Mouse (Mus musculus) liver, embryonic 14.5 days (tissue): ENCODE results near the gene Fut1. TPM values are rescaled to one million over a fixed set of nuclear protein-coding genes. Genes with fewer than 3 reads are reported as not detected.
"Not testable (repeated sequence)": the region's sequence is repeated elsewhere in the genome, so short reads cannot be mapped to it uniquely, and the experiment has no call there.

ENCODE experiments used
- ATAC-seq: fragments of 200-750 bp; cut with Nextera tagmentation; 2 replicates; pipeline ENCODE4 v1.8.0; 2017; ENCODE audit warnings: moderate number of reproducible peaks, mild to moderate bottlenecking, moderate library complexity; ENCODE audit not compliant: insufficient read depth
- DNase-seq, 3 experiments: peaks; one replicate each; pipeline ENCODE4 v3.0.0-alpha.2; 2012 to 2013; ENCODE audit warnings: low read depth in 3 of 3, low spot score in 3 of 3
- H3K27ac ChIP-seq: fragments of 300-500 bp; sonication (generic); 2 replicates; pipeline ENCODE4 v1.5.1; 2014; ENCODE audit warnings: moderate library complexity, mild to moderate bottlenecking, control low read depth, inconsistent platforms
- H3K27me3 ChIP-seq: fragments of 300-500 bp; sonication (generic); 2 replicates; pipeline ENCODE4 v1.6.1; 2014; ENCODE audit warnings: mild to moderate bottlenecking, low read length, moderate library complexity; ENCODE audit not compliant: control insufficient read depth, insufficient read depth
- H3K36me3 ChIP-seq: fragments of 300-500 bp; sonication (generic); replicated peaks from 2 replicates; pipeline ENCODE4 v1.6.1; 2014; ENCODE audit warnings: low read depth; ENCODE audit not compliant: control insufficient read depth, insufficient read depth
- H3K4me1 ChIP-seq, 2 experiments: fragments of 200-500 bp in 1 of 2; fragments of 300-500 bp in 1 of 2; sonication (generic) in 1 of 2; replicated peaks; 2 replicates each; pipeline ENCODE4 v1.6.1; 2012 to 2014; ENCODE audit warnings: antibody characterized with exemption in 1 of 2, inconsistent platforms in 1 of 2, low read length in 1 of 2; ENCODE audit not compliant: control insufficient read depth in 2 of 2, insufficient read depth in 2 of 2
- H3K4me2 ChIP-seq: fragments of 300-500 bp; sonication (generic); 2 replicates; pipeline ENCODE4 v1.6.1; 2014; ENCODE audit warnings: low read depth, mild to moderate bottlenecking, control low read depth, moderate library complexity
- H3K4me3 ChIP-seq, 2 experiments: fragments of 200-500 bp in 1 of 2; fragments of 300-500 bp in 1 of 2; sonication (generic) in 1 of 2; 2 replicates each; pipeline ENCODE4 v1.5.1; 2012 to 2014; ENCODE audit warnings: low read depth in 2 of 2, low read length in 2 of 2, mild to moderate bottlenecking in 2 of 2, control low read depth in 1 of 2, inconsistent platforms in 1 of 2, moderate library complexity in 1 of 2; ENCODE audit not compliant: insufficient read depth in 1 of 2
- H3K9ac ChIP-seq: fragments of 300-500 bp; sonication (generic); replicated peaks from 2 replicates; pipeline ENCODE4 v1.6.1; 2014; ENCODE audit warnings: mild to moderate bottlenecking, control low read depth, moderate library complexity
- H3K9me3 ChIP-seq: fragments of 300-500 bp; sonication (generic); 2 replicates; pipeline ENCODE4 v1.6.1; 2016; ENCODE audit warnings: low read length, mixed read lengths; ENCODE audit not compliant: control insufficient read depth
- CTCF ChIP-seq: IDR thresholded peaks from 2 replicates; pipeline ENCODE4 v1.5.1; 2016; ENCODE audit warnings: antibody characterized with exemption, low read depth, control low read depth
- EP300 ChIP-seq: IDR thresholded peaks from 2 replicates; pipeline ENCODE4 v1.6.1; 2016; ENCODE audit warnings: antibody characterized with exemption, low read depth
- WGBS: fragments of 180-500 bp; shearing (Covaris S2); extraction: QIAGEN DNeasy Blood & Tissue Kit; methylation state at CpG from one replicate; pipeline ENCODE4 v1.1.7; 2014; ENCODE audit not compliant: insufficient replicate concordance; 5-methylcytosine and 5-hydroxymethylcytosine counted together
- polyA plus RNA-seq, 2 experiments: library from polyadenylated mRNA; depleted of rRNA in 1 of 2; stranded (reverse) in 1 of 2; unstranded in 1 of 2; fragments of >200 nt; fragmentation: Nextera tagmentation in 1 of 2; extraction: Ambion mirVana in 1 of 2; gene quantifications; 2 replicates each; pipeline versions ENCODE4 v1.2.1 to v1.2.3; 2012 to 2014

Gene Fut1
- polyA plus RNA-seq, 2 experiments, result not detected

GRCm38 (mm10) chr7:45654424-45655047, 37.4 kb downstream of the Fut1 start:
- Histone ChIP-seq H3K9ac (no peak overlapping the region), H3K4me1 (peaks cover 0 to 5% of the 10 kb centered on the region in 2 experiments; a peak in 3 of 4 replicates), H3K27ac (no peak overlapping the region), H3K4me3 (peak overlapping the region in 1 of 2 experiments; percentile 29; a peak in 2 of 4 replicates), H3K36me3 (no peaks in the 10 kb centered on the region), H3K27me3 (no peaks in the 10 kb centered on the region), H3K9me3 (no peaks in the 10 kb centered on the region), H3K4me2 (peak overlapping the region; percentile 31; the same call in 1 of the 2 replicates)
- DNase-seq (no peak), ATAC-seq (no peak)
- 31% methylated on average over 17 of the region's 17 CpGs for WGBS
- TF ChIP-seq CTCF (no peak), EP300 (no peak)

DNA sequence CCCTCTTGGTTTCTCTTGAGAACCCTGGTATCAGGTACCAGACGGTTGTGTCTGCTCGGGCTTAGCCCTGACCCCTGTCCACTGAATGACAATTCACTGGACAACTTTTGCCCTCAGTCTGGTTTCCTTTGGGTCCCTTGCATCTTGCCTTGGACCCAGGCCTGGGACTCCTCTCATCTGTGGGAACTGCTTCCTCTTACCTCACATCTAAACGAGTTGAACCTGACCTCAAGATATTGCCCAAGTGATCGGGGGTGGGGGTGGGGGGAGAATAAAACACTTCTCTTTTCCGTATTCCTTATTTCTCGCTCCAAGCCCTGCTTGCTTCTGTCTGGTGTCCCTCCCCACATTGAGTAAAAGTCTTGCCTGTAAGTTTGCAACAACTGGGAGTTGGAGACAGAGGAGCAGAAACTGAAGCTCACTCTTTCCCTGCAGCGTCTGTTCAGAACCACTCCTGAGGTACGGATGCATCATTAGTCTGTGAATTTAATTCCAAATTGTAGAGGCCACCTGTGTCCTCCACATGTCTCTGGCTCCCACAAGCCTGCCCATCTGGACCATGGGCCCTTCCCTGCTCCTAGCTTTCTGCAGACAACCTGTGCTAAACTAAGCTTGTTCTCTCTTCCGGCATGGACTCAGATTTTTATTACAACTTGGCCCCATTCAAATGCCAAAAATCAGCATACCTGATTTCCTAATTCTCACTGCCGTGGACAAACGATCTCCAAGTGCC, 43.8 kb downstream of the Fut1 start:
- Histone ChIP-seq H3K4me2 (no peak overlapping the region), H3K4me1 (peaks cover 0 to 5% of the 10 kb centered on the region in 2 experiments; a peak in 1 of 4 replicates), H3K9me3 (no peaks in the 10 kb centered on the region), H3K27ac (no peak overlapping the region), H3K9ac (no peak overlapping the region), H3K4me3 (no peak overlapping the region), H3K27me3 (no peaks in the 10 kb centered on the region), H3K36me3 (no peaks in the 10 kb centered on the region)
- DNase-seq, result no peak
- ATAC-seq, result no peak
- 48% methylated on average over 11 of the region's 11 CpGs for WGBS
- TF ChIP-seq EP300 (no peak), CTCF (no peak)

DNA sequence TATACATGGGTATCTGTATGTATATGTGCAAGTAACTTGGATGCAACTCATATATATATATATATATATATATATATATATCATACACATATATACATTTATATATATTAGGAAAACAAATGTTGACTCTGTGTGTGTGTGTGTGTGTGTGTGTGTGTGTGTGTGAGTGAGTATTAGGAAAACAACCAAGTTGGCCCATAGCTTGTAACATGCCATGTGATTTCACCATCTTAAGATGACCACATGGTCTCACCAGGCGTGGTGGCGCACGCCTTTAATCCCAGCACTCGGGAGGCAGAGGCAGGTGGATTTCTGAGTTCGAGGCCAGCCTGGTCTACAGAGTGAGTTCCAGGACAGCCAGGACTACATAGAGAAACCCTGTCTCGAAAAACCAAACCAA, 44.6 kb downstream of the Fut1 start:
- not testable (repeated sequence) for ATAC-seq, DNase-seq, H3K4me1 ChIP-seq, H3K9ac ChIP-seq, H3K36me3 ChIP-seq, H3K9me3 ChIP-seq, H3K4me2 ChIP-seq, H3K4me3 ChIP-seq, H3K27me3 ChIP-seq, H3K27ac ChIP-seq
- 64% methylated on average over 6 of the region's 6 CpGs for WGBS

DNA sequence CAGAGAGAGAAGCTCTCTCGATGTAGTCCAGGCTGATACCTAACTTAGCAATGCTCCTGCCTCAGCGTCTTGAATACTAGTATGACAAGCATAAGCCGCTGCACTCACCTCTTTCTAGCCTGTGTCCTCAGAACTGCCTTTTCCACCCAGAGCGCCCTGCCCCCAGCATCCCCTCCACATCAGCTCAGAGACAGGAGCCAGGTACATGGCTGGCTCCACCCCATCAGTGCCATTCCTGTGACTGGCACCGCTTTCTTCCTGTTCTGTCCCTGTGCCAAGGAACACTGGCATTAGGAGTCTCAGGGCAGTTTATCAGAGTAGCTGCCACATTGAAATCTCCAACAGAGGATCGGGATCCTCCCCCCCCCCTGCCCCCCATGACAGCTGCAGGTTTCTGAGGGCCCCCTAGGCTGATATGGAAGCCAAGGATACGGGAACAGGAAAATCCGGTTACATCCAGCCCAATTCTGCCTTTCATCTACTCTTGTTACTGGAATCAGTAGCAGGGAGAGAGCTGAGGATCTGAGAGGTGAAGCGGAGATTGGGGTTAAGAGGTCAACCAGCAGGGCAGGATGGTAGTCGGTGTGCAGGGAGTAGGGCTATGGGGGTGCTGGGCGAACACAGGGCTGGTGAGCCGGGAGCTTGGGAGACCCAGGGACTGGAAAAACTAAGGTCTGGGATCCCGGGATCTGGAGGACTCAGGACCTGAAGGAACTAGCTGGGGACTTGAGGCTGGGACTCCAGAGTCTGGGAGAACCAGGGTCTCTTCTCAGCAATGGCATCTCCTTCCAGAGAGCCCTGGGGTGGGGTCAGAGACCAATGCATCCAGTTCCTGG, 48.4 kb downstream of the Fut1 start:
- 43% methylated on average over 13 of the region's 13 CpGs for WGBS
- TF ChIP-seq CTCF (no peak), EP300 (no peak)
- no peak for DNase-seq
- Histone ChIP-seq H3K4me2 (no peak overlapping the region), H3K27me3 (no peaks in the 10 kb centered on the region), H3K9ac (no peak overlapping the region), H3K4me3 (no peak overlapping the region), H3K36me3 (no peaks in the 10 kb centered on the region), H3K4me1 (peaks cover 0 to 5% of the 10 kb centered on the region in 2 experiments; a peak in 1 of 4 replicates), H3K9me3 (no peaks in the 10 kb centered on the region), H3K27ac (no peak overlapping the region)
- ATAC-seq, result no peak

DNA sequence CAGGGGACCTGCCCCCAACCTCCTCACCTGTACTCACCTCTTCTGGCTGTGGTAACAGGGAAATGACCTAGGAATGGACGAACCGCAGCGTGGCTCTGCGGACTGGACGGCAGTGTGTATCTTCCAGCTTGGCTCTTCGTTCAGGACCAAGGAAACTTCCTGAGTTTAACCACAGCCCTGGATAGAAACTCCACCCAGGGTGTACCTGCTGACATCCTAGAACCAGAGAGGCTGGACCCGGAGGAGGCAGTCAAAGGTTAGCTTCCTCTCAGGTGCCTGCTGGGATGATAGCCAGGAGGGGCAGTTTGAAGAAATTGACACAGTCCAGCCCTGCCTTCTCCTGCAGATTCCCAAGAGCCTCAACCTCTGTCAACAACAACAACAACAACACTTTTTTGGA, 49.1 kb downstream of the Fut1 start, which contains the start of gene Fut2:
TSS of gene Fut2 (minus strand) at position 234 of the 400 bp plus-strand sequence.
- TF ChIP-seq CTCF (no peak), EP300 (no peak)
- no peak within 1 kb of the TSS for H3K4me3 ChIP-seq
- 65% methylated on average over 7 of the region's 7 CpGs for WGBS
- no peaks in the 10 kb centered on the region for H3K9me3 ChIP-seq
- no peaks in the 10 kb centered on the region for H3K36me3 ChIP-seq
- H3K27ac ChIP-seq, result no peak within 1 kb of the TSS
- ATAC-seq (no peak), DNase-seq (no peak)
- no peaks in the 10 kb centered on the region for H3K27me3 ChIP-seq
- peaks cover 0 to 5% of the 10 kb centered on the region in 2 experiments; a peak in 1 of 4 replicates for H3K4me1 ChIP-seq
- H3K4me2 ChIP-seq, result no peak within 1 kb of the TSS
- H3K9ac ChIP-seq, result no peak within 1 kb of the TSS
